Mouse (Mus musculus) brain, adult 2 months (tissue): ENCODE measurements at regions not wholly inside any gene's neighbourhood (a gene's known extent, or its start where the extent isn't known, plus 50 kb on each side); places are given as distances from the start of the nearest gene placed in this dataset.

Source experiments
- DNase-seq: peaks from one replicate; pipeline ENCODE4 v3.0.0; 2011; ENCODE audit warnings: low read depth, low spot score

DNA sequence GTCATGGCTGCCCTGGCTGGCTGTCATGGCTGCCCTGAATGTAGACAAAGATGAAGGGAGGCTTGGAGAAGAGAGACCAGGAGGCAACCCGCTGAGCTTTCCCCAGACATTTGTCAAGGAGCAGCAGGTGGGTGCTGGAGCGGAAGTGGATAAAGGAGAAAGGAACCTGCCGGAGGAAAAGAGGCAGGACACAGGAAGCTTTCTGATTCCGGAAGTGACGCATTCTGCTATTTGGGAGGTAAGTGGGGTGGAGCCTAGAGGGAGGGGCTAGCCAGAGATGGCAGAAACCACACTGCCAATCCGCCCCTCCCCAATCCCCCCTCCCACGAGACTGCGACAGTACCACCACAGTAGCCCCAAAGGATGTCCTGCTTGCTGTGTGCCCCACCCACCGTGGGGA lies 80.1 kb downstream of the Gm572 start:
- no peak for DNase-seq

DNA sequence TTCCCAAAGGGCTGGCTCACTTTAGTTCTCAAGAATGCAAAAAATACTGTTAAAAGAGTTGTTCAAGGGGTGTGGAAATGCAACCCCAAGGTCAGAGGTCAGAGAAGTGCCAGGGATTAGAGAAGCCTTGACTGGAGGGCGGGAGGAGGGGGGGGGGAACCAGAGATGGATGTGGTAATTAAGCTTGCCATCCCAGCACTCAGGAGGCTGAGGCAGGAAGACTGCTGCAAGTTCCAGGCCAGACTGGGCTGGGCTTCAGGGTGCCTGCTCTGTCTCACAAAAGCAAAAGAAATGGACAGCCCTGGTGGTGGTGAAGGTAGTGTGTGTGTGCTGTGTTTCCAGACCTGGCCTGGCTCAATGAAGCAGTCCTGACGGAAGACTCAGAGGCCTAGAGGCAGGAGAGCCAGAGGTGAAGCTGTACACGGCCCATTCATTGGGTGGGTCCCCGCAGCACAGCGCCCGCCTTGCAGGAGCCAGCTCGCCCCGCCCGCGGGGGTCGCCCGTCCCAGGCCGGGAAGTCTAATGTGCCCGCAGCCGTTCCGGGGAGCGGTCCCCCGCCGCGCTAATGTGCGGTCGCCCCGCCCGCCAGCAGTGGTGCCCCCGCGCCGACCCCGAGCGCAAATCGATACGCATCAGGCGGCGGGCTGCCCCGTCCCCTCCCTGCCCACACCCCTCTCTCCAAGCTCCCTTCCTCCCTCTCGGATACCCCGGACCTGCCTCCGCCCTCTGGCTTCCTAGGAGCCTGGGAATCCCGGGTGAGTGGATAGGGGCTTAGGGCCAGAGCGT lies 80.1 kb upstream of the Casz1 start:
- no peak for DNase-seq

DNA sequence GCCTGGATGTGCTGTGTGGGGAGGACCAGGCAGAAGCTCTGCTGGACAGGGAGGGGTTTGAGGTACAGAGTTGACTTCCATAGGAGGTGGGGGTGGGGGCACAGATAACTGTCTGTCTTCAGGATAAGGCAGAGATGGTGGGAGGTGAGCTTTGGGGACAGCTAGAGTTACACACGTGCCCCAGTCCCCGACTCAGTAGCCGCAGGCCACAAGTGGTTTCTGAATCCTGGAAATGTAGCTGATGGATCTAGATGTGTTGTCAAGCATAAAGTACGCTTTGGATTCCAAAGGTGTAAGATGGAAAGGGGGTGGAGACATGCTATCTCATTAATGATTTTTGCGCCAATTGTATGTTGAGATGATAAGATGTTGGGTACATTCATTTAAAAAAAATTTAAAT lies 75.4 kb upstream of the Casz1 start:
- no peak for DNase-seq

DNA sequence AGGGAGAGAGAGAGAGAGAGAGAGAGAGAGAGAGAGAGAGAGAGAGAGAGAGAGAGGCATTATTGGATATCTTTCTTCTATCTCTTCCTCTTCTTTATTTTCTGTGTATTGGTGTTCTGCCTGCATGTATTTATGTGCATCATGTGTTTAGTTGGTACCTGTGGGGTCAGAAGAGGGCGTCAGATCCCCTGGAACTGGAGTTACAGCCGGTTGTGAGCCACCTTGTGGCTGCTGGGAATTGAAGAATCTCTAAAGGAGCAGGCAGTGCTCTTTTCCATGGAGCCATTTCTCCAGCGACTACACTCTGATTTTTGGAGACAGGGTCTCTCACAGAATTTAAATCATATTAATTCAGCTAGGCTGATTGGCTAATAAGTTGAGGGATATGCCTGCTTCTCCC lies 72.6 kb upstream of the Casz1 start:
- no peak for DNase-seq

DNA sequence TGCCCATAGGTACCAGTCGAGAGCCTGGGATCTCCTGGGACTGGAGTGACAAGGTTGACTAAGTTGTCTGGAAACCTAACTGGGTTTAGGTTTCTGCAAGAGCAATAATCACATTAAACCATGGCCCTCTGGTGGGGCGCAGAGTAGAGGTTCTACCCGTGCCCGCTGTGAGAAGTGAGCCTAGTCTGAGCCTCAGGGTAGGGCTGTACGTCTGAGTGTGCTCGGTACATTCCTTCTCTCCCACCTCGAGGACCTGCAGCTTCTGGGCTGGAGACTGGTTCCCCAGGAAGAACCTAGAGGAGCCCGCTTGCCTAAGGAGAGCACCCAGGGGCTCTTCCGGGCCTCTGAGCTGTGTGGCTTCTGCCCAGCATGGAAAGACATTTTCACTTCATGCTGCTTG lies 70.2 kb upstream of the Casz1 start:
- DNase-seq, result no peak

DNA sequence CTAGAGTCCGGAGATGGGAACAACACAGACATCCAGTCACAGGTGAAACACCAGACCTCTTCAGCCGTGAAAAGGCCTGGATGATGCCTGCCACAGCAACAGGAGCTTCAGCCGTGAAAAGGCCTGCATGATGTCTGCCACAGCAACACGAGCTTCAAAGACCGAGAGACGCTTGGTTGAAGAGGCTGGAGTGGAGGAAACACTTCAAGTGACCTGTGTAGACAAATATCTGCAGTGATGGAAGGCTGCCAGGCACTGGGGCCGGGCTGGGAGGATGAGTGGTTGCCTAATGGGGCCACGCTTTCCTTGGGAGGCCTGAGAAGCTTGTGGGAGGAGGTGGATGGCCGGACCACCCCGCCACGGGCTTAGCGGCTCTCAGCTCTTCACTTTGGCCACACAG lies 69.7 kb upstream of the Casz1 start:
- DNase-seq, result no peak

DNA sequence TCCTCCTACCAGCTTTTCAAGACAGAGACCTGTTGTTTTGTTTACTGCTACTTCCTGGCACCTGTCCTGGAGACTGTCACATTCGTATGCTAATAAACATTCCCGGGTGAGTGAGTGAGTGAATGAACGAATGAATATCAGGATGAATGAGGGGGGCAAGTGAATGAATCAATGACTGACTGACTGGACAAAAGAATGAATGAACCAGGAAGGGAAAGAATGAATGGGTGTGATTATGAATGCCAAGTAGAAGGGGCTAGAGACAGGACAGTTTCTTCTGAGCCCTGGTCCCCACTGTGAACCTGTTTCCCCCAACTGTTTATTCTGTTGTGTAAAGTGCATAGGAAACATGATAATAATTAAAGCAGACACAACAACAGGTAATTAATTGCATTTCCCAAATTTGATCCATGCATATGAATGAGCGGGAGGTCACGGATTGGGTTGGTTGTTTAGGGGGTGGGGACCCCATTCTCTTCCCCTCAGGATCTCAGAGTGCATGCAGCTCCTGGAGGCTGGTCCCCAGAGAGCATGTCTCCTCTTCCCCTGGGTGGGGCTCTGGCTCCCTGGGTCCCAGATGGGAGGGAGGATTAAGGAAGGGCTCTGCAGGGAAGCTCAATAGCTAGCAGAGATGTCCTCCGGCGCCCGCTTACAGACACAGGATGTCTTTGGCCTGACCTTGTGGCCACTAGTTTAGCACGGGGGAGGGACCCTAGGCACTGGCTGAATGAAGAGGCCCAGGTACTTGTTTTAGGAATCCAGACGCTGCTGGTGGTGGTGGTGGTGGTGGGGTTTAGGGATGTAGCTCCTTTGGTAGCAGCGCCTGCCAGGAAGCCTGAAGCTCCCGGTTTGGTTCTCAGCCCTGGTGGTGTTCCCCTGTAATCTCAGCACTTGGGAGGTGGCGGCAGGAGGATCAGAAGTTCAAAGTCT lies 65.4 kb upstream of the Casz1 start:
- DNase-seq, result no peak

DNA sequence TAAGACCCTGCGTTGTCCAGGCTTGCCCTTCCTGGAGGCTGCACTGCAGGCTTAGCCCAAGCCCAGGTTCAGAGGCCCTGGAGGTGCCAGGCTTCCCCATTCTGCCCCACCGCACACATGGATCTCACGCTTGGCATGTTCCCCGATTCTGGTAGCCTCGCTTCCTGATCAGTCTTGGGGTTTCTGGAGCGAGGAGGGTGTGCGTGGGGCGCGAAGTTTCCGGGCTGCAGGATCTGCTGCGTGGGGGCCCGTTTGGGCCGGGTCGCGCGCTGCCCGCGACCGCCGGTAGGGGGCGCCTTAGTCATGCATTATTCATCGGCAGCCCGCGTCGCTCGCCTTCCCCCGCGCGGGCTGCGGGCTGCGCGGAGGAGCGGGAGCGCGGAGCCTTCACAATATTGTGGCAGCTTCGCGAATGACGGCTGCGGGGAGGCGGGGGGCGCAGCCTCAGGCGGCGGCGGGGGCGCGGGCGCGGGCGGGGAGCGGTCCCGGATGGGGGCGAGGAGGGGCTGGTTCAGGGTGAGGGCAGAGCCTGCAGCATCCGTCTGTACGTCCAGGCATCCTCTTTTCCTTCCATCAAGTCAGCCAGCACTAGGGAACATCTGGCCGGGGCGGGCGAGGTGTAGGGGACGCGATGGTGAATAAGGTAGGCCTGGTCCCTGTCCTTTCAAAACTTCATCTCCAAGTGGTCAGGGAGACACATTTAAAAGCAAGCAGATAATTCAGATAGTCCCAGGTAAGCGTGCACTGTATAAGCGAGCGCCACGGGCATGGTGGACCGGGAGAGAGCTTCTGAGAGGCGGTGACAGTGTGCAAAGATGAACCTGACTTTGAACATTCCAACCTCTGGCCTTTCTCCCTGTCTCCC lies 61.4 kb upstream of the Casz1 start:
- DNase-seq, result peak; percentile 60

DNA sequence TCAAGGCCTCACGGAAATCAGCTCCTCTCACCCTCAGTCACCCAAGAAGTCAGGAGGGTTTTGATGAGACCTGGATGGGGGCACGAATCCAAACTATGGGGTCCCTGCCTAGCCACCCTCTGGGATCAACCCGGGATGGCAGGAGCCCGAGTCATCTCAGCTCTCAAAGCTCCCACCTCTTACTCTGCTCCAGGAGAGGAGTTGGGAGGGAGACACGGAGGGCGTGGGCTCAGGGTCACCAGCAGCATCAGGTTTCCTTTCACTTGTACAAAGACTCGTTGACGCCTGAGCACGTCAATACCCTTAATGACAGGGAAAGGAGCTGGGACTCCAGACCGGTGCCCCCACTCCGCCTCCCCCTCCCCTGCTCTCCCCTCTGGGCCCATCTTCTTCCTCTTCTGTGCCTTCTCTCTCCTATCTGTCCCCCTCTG lies 60.8 kb upstream of the Casz1 start:
- no peak for DNase-seq

DNA sequence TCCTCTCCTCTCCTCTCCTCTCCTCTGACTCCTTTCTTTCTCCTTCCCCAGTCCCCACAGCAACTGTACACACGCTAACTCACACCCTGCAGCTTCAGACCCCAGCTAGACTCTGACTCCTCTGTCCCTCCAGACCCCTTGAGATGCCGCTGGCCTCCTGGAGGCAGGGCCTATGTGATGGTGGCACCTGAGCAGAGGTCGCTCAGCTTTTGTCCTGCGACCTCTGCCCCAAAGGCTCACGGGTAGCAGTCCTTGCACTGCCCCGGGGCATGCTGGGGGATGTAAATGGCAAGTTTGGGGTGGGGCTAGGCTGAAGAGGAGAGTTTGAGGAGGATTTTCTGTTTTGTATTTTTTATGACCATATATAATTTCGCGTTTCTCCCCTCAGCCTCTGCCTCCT lies 60.2 kb upstream of the Casz1 start:
- DNase-seq, result no peak

DNA sequence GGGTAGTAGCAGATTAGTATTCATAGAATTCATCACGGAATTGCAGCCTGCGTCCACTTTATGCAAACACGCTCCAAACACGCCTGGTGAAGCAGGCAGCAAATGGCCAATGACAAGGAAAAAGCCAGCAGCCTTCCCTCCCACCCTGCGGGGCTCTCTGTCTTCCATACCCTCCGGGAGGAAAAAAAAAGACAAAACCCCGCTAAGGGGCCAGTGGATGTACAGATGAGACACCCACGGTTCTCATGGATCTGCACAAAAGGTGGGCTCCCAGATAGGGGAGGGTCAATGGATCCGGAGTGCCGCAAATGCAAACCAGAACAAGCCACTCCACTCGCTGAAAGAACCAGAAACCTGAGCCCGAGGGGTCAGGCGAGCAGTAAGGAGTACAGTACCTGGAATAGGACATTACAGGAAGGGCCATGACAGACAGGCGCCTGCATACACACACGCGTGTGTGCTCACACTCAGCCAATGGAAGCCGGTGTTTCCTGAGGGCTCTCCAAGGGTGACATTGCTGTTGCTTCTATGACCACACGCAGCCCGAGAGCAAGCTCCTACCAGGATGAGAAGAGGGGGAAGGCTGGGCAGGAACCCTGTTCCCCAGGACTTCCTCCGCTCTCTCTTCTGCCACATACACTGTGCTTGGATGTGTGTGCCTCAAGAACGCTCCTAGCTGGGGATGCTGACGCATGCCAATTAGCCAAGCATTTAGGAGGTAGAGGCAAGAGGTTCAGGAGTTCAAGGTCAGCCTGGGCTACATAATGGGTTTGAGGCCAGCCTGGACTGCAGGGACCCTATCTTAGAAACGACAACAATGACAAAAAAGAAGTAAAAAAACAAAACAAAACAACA lies 57.5 kb upstream of the Casz1 start:
- DNase-seq, result no peak

DNA sequence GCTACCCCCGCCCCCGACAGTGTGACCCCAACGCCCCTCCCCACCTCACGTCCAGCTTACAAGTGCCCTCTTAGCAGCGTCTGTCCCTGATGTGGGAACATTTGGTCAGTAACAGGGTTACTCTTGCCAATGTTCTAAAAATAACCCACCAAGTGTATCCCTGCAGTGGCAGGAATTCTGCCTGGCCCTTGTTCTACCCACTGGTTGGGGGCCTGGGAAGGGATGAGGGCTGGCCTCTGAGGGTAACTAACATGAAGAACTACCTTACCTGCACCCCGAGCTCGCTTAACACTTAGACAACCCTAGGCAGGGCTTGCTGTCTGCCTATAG lies 56.9 kb upstream of the Casz1 start:
- DNase-seq, result no peak

DNA sequence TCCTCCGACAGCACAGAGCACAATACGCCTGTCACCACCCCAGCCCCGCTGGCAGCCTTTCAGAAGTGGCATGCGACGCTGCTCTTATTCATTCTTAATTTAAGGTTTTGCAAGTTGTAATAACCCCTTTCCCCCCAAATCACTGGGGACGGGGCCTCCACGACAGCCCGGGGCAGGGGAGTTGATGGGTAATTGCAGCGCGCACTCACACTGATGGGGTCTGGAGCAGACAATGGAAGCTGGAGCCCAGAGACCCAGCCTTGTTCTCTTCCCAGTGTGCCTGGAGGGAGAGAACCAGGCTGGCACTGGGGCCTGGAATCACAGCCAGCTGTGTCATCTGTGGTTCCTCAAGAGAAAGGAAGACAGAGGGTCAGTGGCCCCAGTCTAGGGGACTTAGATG lies 54.2 kb upstream of the Casz1 start:
- no peak for DNase-seq

DNA sequence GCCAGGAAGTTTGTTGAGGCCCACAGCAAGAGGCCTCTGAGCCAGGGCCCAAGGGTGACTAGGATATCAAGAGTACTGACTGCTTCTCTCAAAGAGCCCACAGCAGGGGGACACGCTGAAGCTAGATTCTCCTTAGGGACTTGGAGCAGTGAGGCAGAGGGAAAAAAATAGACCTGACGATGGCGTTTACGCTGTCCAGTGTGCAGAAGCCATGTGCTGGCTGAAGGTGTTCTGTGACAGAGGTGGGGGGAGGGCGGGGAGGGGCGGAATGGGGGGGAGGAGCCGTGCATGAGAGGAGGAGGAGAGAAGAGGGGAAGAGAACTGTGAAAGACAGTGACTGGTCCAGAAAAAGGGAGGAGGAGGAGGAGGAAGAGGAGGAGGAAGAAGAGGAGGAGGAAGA lies 52.6 kb upstream of the Casz1 start:
- DNase-seq, result no peak

DNA sequence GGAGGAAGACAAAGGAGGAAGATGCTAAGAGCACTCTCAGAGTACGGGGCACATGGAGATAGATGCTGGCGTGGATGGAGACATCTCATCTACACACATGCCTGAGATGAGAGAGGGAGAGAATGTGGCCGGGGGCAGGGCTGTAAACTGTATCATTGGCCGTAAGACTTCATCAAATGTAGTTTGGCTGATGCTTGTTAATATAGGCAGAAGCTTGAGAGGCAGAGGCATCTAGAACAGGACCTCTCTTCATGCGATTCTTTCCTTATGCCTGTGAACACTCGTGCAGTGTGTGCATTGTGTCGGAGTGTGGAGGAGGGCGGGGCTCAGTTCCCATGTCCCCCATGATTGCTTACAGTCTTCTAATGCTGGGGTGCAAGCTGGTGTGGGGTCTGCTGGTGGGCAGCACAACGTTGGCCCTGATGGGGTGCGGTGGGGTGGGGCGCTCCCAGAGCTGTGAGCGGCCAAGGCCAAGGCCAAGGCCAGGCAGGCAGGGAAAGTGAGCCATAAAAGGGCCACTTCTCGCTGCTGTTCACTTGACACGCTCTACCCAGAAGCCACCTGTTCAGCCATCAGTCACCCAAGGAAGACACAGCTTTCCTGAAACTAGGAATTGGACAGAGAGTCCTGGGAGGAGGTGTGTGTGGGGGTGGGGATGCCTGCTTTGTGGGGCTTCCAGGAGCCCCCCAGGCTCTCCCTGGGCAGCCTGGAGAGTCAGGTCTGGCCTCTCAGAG lies 51.7 kb upstream of the Casz1 start:
- DNase-seq, result no peak

DNA sequence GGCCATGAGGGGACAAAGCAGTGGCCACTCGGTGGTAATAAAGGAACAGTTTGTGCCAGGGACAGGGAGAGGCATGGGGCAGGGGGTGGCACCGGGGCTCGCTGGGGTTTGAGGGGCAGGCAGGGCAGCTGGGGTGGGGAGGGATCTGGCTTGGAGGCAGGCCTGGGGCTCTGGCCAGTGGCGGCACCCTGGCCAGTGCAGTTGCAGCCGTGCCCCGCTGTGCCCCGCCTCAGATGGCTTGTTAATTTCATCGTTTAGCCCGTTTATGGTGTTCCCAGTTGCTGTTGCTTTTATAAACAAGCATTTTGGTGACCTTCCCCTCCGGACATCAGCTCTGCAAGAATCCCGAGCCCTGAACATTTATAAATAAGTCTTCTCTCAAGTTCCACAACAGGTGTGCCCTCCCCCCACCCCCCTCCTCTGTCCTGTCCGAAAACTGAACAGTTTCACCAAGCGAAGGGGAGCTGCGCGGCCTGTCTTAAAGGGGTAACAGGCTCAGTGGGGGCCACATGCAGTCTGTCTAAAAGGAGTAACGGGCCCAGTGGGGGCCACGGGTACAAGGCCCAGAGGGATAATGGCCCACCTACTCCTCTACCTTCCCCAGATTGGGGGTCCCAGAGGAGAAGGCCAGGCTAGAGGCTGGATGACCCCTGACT lies 51.0 kb upstream of the Casz1 start:
- no peak for DNase-seq

DNA sequence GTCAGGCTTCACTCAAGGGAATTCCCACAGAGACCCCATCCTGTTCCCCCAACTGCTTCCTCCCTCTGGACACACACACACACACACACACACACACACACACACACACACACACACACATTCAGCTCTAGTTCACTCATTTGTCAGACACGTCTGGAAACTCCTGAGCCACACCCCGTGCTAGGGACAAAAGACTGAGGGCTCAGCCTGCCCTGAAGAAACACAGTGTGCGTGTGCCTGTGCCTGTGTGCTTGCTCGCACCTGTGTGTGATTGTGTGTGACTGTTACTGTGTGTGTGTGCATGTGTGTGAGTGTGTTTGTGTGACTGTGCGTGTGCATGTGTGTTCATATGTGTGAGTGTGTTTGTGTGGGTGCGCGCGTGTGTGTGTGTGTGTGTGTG lies 50.4 kb upstream of the Casz1 start:
- DNase-seq, result no peak
